In the genomic region with DNA sequence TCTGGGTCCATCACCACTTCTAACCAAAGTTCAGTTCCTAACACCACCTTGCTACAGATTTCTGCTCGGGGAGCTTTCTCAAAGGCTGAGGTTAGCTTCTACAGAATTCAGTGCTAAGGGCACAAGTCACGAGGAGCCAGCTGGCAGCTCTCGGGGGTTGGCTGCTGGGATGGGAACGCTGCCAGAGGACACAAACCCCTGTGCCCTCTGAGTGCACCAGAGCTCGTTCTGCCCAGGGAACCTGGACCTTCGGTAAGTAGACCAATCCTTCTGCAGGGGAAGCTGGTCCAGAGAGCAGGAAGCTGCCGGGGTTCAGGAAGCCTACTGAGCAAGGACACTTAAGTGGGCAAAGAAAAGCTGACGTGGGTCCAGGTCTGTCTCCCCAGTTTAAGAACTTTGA, we compare ENCODE assay signal across 11 mouse cellular contexts. TPM values are rescaled to one million over a fixed set of nuclear protein-coding genes. Genes with fewer than 3 reads are reported as not detected.
DNase-seq lines count a peak whose midpoint lies in the region.
"Had no signal": no experiment of that assay in that cellular context is flagged by ENCODE, and none has a peak within 500 bp of the region (broad histone marks: within the 10 kb centered on the region; RNA-seq: fewer than 3 reads in every experiment).

No protein-coding gene starts in this region.

- DNase-seq in cerebellum, adult 11-12 months = peak; percentile 69
- no peak for DNase-seq in cerebellum, postnatal 4 days (ENCODE audit: low spot score in 2 of 2)
- DNase-seq in adrenal gland, postnatal 14 days = peak; percentile 59
- DNase-seq in cerebellum, postnatal 14 days = peak; percentile 45 to 48
- peak; percentile 12 for DNase-seq in heart, postnatal 25 days (ENCODE audit: low spot score)
- DNase-seq in c-Kit-positive CD71-positive TER-119-positive erythroid progenitor cells, embryonic 14.5 days (ENCODE audit: low spot score) = no peak
- DNase-seq in lung, postnatal 10 days = no peak
- DNase-seq in layer of hippocampus, postnatal 25 days (ENCODE audit: extremely low spot score in 1 of 2, low spot score in 1 of 2) = no peak
- DNase-seq: lung, postnatal 4 days; thymus, postnatal 36 days had no signal

- intact Hi-C loops in heart, postnatal 25 days (cut with DNase I) = no loop called here

RNA-seq across cellular contexts. Expression of a gene that starts 40.6 kb away (rescaled TPM):
- 4.6 and 5.3 TPM in 2 replicates for total RNA-seq in adrenal gland, postnatal 14 days (2021)
- total RNA-seq in heart, postnatal 25 days (2021) = 1 to 10 TPM; 3.8 to 6.1 TPM
- total RNA-seq in layer of hippocampus, postnatal 25 days (2021) = 10 to 100 TPM; 34.7 to 44.2 TPM
- total RNA-seq: common myeloid progenitor, adult 5-6 weeks had no signal

Comparison
In these comparisons a context has a peak if more than half of its experiments do, and no peak if none do; other contexts are left out.
1. DNase-seq: peak in cerebellum, adult 11-12 months (single experiment), adrenal gland, postnatal 14 days (single experiment), cerebellum, postnatal 14 days (2 of 2) and heart, postnatal 25 days (single experiment); none in cerebellum, postnatal 4 days (0 of 2), c-Kit-positive CD71-positive TER-119-positive erythroid progenitor cells, embryonic 14.5 days (single experiment), lung, postnatal 10 days (single experiment) and layer of hippocampus, postnatal 25 days (0 of 2).